Mouse (Mus musculus): ENCODE results near the gene Crnkl1.
A peak's percentile ranks its signal among the peaks of the same experiment; 100 is the strongest.

The Crnkl1 gene

DNA sequence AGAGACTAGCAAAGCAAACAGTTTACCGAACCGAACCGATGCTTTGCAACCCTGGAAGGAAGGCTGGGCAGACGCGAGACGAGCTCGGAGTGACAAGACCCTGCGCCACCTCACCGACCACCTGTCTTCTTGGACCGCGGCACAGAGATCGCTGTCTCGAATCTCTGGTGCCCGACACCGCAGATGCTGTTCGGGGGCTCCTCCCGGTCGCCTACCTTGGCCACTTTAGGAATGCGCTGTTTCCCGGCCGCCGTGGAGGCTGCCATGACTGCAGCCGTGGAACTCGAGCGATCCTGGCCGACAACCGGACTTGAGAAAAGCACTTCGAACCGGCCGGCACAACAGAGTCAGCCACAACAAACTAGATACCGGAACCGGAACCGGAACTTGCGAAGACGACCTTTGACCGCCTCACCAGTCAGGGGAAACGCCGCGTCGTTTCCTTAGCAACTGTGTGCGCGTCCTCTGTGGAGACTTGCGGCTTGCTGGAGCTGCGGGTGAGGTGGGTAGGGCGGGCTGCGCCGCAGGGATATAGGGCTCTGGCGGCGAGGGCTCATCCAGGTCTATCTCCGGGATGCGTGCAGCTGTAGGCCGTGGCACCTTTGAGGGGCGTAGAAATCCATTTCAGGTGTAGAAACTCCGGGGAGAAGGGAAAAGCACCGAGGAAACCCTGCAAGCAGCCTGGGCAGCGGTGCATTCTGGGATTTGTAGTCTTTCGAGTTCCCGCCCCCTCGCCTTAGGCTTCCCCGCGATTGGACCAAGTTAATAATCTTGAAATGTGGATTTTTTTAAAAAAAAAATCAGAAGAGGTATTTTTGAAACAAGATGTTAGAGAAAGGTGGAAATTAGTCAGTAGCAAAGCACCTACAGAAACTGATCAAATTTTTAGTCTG, at the start of gene Crnkl1, which contains the start of gene Cfap61:
Gene Crnkl1 (minus strand): TSS at position 676 of the 893 bp plus-strand sequence.
Gene Cfap61 (plus strand): TSS at position 446 of the 893 bp plus-strand sequence.
- DNase-seq (ENCODE audit: low spot score in 2 of 2), result peak; percentile 85 to 94

DNA sequence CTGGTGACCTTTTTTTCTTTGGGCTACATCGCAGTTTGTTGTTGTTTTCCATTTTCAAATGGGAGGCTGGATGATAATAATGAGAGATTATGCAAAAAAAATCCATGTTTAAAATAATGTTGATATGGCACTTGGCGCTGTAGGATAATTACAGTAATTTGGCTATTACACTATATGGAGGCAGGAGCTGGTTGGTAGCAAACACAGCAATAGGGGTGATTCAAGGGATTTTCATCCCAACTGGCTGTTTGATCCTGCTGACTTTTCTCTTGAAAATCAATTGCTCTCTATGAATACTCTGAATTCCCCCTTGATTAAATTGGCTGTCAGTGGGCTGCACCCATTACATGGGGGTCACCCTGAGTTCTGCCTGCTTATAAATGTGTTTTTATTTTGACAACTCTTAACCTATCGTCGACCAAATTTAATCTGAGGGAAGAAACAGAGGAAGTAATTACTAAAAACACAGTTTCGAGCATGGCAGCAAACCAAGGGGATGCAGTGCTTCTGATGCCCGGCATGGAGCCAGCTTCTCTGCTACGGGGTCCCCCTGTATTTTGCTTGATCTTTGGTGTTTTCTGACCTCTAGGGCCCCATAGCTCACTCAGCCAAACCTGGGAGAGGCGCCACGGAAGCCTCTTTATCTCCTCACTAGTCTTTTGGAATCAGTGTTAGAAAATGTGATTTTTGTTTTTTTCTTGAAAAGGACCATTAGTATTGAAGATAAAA, 47.7 kb upstream of the Crnkl1 start:
- no peak for DNase-seq (ENCODE audit: low spot score in 2 of 2)

DNA sequence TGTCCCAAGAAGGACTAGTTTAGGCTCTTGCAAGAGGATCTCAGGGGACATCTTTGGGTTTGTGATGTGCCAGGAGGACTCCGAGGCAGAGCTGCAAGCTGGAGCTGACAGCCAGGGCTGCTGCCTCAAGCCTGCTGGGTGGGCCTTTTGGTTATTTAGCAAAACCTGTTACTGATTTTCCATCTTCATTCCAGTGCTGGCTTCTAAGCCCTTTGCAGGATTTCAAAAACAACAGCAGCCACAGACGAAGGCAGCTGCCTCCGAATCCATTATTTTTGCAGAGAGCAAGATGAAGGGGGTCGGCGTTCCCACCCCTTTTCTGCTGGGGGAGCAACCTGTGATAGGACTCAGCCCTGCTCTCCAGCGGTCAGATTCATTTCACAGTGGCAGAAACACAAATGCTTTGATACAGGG, 46.9 kb upstream of the Crnkl1 start:
- DNase-seq (ENCODE audit: low spot score in 2 of 2), result no peak

- no peak for DNase-seq (ENCODE audit: low spot score in 2 of 2)
These were observed 46.1 kb upstream of the Crnkl1 start for GRCm38 (mm10) chr2:145980881-145981280.

DNA sequence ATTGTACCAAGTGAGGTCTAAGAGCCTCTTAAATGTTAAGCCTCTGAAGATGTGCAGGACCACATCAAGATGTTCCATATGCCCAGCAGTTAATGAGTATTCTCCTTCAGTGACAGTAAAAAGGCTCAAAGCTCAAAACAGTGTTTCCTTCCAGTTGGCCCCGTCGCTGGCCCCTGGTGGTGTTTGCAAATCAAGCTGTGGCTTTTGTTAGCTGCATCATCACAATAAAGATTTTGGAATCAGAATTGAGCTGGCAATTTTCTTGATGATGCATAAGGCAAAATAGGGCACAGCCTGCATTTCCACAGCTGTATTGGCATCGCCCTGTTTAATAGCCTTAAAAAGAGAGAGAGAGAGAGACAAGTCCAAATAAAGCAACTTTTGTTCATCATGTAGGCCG, 44.8 kb upstream of the Crnkl1 start:
- DNase-seq (ENCODE audit: low spot score in 2 of 2), result no peak

- DNase-seq (ENCODE audit: low spot score in 2 of 2), result no peak
These were observed 37.8 kb upstream of the Crnkl1 start for GRCm38 (mm10) chr2:145972571-145972970.

DNA sequence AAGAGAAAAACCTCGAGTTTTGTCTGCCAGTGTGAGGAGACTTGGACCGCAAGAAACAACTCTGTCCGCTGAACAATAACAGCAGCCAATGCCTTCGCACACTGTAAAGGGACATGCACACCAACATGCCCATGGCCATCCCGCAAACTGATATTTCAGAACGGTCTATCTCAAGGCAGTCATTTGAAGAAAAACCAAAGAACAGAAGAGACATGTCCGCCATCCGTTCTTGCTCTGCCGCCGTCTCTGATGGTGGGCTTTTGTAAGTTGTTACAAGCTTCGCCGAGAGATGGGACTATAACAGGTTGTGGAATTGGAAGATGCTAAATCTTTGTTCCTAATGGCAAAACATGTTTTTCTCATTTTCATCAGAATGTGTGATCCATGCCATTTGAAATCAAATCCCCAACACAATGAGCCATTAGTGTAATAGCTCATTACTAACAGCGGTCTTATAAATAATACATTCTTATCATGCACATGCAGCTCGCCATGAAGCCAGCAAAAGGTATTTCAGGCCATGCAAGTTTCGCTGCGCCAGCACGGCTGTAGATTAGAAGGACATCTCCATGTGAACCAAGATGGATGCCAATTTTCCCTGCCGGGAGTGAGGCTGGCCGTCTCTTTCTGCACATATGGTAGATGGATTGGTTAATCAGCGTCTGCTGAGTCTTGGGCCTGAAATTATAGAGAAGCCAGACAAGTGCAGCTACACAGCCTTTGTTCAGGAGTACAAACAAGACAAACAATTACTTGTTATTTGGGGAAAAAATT, 36.6 kb upstream of the Crnkl1 start:
- no peak for DNase-seq (ENCODE audit: low spot score in 2 of 2)

- no peak for DNase-seq (ENCODE audit: low spot score in 2 of 2)
These were observed 35.9 kb upstream of the Crnkl1 start for GRCm38 (mm10) chr2:145970751-145971150.

GRCm38 (mm10) chr2:145961861-145962260, 27.0 kb upstream of the Crnkl1 start:
- no peak for DNase-seq (ENCODE audit: low spot score in 2 of 2)

DNA sequence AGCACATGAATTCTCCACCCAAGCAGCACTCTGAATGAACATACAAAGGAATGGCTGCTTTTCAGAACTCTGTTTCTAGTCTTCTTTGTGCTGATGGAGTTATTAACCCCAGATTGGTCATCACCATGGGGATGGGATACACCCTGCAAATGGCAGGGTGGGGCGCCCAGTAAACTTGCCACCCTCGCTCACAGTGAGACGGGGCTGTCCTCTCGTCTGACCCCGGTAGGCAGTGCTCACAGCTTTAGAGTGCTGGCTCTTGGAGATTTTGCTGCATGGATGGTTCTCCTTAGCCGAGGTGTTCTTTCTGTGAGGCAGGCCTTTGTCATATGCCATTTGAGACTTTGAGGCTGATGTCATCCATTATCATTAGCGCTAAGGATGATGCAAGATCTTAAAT, 23.7 kb upstream of the Crnkl1 start:
- no peak for DNase-seq (ENCODE audit: low spot score in 2 of 2)

DNA sequence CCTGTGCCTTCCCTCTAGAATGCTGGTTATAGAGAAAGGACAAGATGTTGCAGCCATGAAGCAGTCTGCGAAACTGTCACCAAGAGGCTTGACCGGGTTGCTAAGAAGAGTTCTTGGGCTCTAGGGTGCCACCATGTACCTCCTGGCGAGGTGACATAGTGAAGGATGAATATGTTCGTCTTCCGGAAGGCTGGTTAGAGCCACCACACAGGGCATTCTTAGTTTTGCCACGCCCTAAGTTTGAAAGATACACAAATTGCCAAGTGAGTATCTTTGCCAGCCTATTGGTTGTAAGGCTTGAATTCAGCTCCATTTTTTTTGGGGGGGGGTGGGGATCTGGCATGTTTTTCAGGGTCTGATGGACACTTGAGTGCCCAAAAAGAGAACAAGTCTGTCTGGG, 23.3 kb upstream of the Crnkl1 start:
- no peak for DNase-seq (ENCODE audit: low spot score in 2 of 2)

DNA sequence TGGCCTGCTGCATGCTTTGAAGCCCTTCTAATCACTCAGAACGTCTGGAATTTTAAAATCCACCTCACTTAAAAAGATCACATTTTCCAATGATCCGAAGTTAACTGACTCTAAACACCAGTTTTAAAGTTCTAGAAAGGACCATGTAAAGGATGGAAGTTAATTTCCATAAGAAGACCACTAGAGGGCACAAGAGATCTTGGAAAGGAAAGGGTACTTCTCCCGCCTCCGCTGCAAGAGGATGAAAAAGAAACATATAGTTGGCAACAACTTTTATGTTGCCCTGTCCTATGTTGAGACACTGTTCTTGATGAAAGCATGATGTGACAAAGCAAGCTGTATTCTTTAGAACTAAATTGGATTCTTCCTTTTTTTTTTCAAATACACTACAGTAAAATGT, 22.6 kb upstream of the Crnkl1 start:
- DNase-seq (ENCODE audit: low spot score in 2 of 2), result no peak

GRCm38 (mm10) chr2:145956318-145956717, 21.5 kb upstream of the Crnkl1 start:
- no peak for DNase-seq (ENCODE audit: low spot score in 2 of 2)

- no peak for DNase-seq (ENCODE audit: low spot score in 2 of 2)
These were observed 21.0 kb upstream of the Crnkl1 start for GRCm38 (mm10) chr2:145955844-145956243.

GRCm38 (mm10) chr2:145952726-145953125, 17.9 kb upstream of the Crnkl1 start:
- no peak for DNase-seq (ENCODE audit: low spot score in 2 of 2)

DNA sequence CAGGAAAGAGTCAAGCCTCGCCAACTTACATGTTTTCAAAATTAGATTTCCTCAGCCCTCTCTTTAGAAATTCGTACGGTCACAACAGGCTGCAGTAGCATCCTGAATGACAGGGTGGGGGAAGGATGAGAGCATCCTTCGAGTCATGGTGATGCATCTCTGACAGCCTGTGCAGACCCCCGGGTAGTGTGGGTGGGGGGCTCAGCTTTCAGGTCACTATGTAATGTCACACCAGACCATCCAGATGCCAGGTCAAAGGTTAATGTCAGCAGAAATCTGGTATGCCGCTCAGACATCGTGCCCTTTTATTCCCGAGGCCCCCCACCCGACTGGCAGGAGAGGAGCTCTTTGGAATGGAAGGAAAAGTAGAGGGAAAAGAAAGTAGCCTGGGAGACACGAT, 15.4 kb upstream of the Crnkl1 start:
- no peak for DNase-seq (ENCODE audit: low spot score in 2 of 2)

DNA sequence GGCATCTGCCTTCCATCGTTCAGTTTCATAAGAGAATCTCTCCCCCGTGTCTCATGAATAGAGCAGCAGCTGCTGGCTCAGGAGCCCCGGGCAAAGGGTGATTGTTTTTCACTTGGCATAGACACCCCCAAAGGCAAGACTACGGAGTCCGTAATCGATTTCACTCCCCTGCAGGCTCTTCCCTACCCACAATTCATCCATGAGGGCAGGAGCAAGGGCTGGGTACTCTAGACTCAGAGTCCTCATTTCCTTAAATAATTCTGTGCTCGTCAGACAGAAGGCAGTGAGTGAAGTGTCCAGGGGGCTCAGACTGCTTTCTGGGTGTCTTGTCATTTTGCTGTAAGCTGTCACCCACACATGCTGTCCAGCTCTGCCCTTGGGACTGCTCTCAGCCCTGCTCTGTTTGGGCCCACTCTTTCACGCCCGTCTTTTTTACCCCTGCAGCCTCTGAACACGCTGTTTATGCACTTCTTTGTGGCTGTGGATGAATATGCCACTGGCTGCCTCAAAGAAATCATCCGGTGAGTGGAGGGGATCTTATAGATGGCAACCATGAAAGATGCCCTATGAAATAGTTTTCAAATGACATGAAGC, 14.8 kb upstream of the Crnkl1 start:
- DNase-seq (ENCODE audit: low spot score in 2 of 2), result no peak

DNA sequence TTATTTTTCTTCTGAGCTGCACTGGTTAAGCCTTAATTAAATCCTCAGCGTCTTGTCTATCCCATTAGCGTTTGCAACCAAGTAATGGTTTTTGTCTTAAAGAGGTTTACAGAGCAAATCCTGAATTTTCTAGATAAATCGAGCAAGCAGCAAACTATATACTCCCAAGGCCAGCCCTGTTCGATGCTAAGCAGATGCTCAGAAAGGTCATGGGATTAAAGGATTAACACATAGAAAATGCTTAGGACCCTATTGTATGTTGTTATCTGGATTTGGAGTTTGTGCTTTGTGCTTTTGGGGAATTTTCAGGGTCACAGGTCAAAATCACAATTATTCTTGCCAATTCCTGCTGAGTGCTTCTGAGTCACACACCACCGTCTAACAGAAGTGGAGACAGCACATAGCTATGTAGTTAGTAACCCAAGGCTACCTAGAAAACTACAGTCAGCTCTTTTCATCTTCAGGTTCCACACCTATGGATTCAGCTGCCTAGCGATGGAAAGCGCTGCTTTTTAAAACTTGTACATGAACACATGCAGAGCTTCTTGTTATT, 13.7 kb upstream of the Crnkl1 start:
- DNase-seq (ENCODE audit: low spot score in 2 of 2), result no peak

DNA sequence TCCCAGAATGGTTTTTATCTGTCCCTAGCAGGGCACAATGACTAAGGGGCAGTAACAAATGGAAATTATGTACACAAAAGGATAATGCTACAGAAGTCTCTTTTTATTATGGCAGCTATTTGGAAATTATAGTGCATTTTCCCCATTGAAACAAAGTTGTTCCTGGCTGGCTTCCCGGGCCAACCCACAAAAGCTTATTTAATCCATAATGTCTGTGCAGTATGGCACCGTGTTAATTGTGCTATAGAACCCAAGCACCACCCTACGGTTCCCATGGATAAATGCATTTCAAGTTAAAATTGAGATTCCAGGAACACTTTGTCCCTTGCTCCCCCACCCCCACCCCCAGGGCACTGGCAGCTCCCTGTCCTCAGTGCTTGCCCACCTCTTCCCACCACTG, 9.5 kb upstream of the Crnkl1 start:
- peak in 1 of 2 experiments; percentile 37 for DNase-seq (ENCODE audit: low spot score in 2 of 2)

DNA sequence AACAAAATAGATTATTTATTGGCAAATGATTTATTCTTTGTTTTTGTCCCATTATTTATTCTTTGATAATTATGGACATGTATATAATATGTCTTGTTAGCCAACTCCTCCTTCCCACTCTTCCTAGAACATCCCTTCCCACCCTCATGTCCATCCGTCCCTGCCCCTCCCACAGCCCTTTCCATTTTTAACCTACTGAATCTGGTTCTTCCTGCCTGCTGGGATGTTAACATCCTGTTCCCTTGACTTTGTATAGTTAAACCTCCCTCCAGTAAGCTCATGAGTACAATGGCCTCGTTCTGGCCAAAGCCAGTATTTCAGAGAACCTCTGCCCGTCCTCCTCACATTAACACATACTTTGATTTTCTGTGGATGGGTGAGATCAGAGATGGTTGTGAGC, 6.6 kb upstream of the Crnkl1 start:
- DNase-seq (ENCODE audit: low spot score in 2 of 2), result no peak

GRCm38 (mm10) chr2:145936975-145937374, 2.2 kb upstream of the Crnkl1 start:
- DNase-seq (ENCODE audit: low spot score in 2 of 2), result no peak

Measured in left cerebral cortex, adult 9 months (tissue).